Mouse (Mus musculus): ENCODE measurements around the gene Ttc17.

Ttc17 gene

GRCm38 (mm10) chr2:94297467-94297866 is 109.0 kb downstream of the Ttc17 start:
- DNase-seq (ENCODE audit: low spot score in 2 of 2), result no peak

- peak; percentile 55 to 62 for DNase-seq (ENCODE audit: low spot score in 2 of 2)
Measured at GRCm38 (mm10) chr2:94290483-94290882, 116.0 kb downstream of the Ttc17 start.

GRCm38 (mm10) chr2:94289659-94290058 is 116.8 kb downstream of the Ttc17 start:
- no peak for DNase-seq (ENCODE audit: low spot score in 2 of 2)

DNA sequence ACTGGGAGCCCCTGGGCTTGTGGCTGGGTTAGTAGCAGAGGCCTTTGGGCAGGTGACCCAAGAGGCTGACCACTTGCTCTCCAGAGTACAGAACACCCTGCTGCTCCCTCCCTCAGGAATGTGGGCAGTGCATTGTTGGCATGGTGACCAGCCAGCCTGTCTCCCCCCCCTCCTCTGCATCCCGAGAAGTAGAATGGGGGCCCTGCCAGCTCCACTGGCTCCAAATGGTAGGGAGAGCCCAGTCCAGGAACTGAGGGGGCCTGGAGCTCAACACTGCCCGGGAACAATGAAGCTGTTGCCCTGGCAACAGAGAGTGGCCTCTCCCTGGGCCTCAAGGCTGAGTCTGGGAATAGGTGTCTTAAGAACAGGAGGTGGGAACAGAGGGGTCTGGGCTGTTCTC is 117.3 kb downstream of the Ttc17 start:
- no peak for DNase-seq (ENCODE audit: low spot score in 2 of 2)

- DNase-seq (ENCODE audit: low spot score in 2 of 2), result no peak
Measured at GRCm38 (mm10) chr2:94288086-94288485, 118.4 kb downstream of the Ttc17 start.

DNA sequence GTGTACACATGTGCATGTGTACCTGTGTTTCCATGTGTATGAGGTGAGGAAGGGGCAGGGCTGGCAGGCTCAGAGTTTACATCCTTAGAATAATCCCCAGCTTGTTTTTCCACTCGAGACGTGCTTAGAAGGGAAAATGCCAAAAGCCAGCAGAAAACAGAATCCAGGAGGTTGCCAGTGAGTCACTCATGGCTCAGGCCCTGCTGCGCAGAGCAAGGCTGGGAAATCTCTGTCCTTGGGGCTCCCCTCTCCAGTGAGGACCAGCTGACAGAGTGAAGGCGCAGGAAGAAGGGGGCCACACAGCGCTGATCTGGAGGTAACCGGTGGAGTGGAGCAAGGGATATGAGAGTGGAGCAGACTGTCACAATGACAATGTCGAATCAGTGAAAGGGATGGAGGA is 119.1 kb downstream of the Ttc17 start:
- DNase-seq (ENCODE audit: low spot score in 2 of 2), result no peak

GRCm38 (mm10) chr2:94283526-94283925 is 123.0 kb downstream of the Ttc17 start:
- DNase-seq (ENCODE audit: low spot score in 2 of 2), result no peak

- no peak for DNase-seq (ENCODE audit: low spot score in 2 of 2)
Measured at GRCm38 (mm10) chr2:94279596-94279995, 126.9 kb downstream of the Ttc17 start.

GRCm38 (mm10) chr2:94276103-94276502 is 130.4 kb downstream of the Ttc17 start:
- no peak for DNase-seq (ENCODE audit: low spot score in 2 of 2)

- DNase-seq (ENCODE audit: low spot score in 2 of 2), result no peak
Measured at GRCm38 (mm10) chr2:94275658-94276057, 130.8 kb downstream of the Ttc17 start.

- DNase-seq (ENCODE audit: low spot score in 2 of 2), result peak; percentile 82 to 83
Measured at GRCm38 (mm10) chr2:94273154-94274021, 133.1 kb downstream of the Ttc17 start.

- DNase-seq (ENCODE audit: low spot score in 2 of 2), result no peak
Measured at GRCm38 (mm10) chr2:94271176-94271575, 135.3 kb downstream of the Ttc17 start.

- DNase-seq (ENCODE audit: low spot score in 2 of 2), result no peak
Measured at GRCm38 (mm10) chr2:94268835-94269234, 137.7 kb downstream of the Ttc17 start.

DNA sequence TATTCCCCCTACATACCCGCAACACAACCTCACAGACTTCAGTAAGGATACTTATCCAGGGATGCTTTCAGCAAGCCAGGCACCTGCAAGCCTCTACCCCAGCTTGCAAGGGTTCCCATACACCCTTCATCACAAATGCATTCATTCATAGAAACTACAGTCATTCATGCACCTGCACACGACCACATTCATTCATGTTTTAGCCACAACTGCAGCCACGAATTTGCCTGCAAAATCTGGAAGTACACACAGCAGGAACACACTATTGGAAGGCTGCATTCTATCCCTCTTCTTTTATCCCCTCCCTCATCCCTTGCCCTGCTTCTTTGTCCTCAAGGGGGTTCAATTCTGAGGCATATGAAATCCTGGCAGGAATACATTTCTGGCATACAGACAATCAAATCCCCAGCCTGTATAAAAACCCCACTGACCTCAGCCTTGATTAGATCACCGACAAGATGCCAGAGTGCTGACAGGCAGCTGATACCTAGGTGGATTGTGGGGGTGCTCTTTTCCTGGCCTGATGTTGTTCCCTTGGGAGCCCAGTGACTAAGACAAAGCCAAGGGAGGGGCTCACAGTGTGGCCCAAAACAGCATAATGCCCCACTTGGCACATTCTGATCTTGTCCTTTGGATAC is 139.2 kb downstream of the Ttc17 start:
- no peak for DNase-seq (ENCODE audit: low spot score in 2 of 2)

DNA sequence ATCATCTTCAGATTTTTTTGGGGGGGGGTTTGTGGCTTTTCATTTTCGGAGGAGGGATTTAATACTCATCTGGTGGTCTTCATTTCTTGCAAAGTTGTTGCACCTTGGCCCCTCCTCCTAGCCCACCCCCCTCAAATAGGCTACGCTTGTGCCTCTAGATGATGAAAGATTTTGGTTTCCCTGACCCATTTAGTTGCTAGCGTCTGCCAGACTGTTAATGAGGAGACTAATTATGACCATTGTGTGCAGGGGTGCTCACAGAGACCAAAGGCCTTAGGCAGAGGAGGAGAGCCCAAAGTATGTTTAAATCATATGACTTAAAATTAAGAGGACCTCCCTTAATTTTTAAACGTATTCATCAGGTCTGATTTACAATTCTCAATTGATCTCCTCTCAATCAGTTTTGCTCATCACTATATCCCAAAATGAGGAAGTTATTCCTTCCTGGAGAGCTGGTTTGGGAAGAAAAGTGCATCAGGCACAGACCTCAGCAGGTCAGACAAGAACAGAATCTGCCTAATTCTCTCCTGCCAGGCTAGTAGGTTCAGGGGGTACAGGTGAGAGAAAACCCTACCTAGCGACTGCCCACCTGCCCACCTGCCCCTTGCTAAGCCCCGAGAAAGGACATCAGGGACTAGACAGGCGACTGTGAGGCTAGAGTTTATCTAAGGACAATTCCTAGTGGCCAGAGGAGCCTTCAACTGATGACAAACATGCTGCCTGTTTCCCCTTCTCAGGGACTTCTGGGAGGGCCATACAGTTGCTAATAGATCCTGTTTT is 139.9 kb downstream of the Ttc17 start:
- DNase-seq (ENCODE audit: low spot score in 2 of 2), result no peak

GRCm38 (mm10) chr2:94265221-94266191 is 141.0 kb downstream of the Ttc17 start:
- DNase-seq (ENCODE audit: low spot score in 2 of 2), result no peak

GRCm38 (mm10) chr2:94264631-94265098 is 141.8 kb downstream of the Ttc17 start:
- DNase-seq (ENCODE audit: low spot score in 2 of 2), result no peak

GRCm38 (mm10) chr2:94264006-94264405 is 142.5 kb downstream of the Ttc17 start:
- no peak for DNase-seq (ENCODE audit: low spot score in 2 of 2)

DNA sequence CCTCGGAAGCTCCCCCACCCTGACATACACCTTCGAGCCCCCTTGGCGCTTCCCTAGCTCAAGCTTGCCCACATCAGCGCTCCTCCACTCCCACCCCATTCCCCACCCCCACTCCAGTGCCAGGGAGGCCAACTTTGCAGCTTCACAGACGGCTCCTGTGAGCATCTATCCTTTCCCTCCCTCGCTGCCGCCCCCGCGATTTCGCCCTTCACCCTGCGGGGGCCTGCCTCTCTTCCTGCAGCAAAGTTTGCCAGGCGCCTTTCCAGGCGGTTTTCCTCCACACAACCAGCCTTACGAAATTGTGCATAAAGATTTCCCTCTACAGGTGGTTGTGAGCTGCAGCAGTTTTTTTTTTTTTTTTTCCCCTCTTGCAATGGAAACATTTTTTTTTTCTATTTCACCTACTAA is 143.0 kb downstream of the Ttc17 start:
- DNase-seq (ENCODE audit: low spot score in 2 of 2), result peak in 1 of 2 experiments; percentile 72

DNA sequence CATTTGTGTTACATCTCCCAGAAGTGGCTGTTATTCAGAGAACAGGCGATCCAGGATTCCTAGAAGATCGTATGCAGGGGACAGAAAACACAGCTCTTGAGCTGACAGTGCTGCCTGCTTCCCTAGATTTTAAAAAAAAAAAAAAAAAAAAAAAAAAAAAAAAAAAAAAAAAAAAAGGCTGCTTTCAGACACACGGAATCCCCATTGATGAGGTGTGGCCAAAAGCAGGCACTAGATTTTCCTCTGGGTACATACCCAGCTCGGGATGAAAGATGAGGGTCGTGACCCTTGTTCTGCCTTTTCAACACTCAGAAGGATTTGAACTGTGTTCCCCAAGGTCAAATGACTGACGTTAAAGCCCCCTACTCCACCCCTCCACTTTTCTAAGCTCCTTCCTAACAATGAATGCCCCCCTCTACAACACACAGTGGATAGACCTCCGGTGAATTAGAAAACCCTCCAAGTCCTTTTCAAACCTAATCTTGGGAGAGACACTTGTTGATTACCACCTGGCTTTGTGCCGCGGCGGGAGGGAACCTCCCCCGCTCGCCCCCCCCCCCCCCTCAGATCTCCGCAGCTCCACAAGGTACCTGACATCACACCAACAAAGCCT is 143.5 kb downstream of the Ttc17 start:
- DNase-seq (ENCODE audit: low spot score in 2 of 2), result no peak

GRCm38 (mm10) chr2:94254102-94254501 is 152.4 kb downstream of the Ttc17 start:
- DNase-seq (ENCODE audit: low spot score in 2 of 2), result no peak

Data from right cerebral cortex, postnatal 36 days (tissue).